Mouse (Mus musculus) erythroblast, embryonic 14.5 days (primary cell): ENCODE results near the gene Ovol2.

Experiments
- GATA1 ChIP-seq: IDR thresholded peaks from 2 replicates; pipeline ENCODE4 v1.6.1; 2012; ENCODE audit warnings: low read length, inconsistent platforms, mixed read lengths
- TAL1 ChIP-seq: IDR thresholded peaks from 3 replicates; pipeline ENCODE4 v1.6.1; 2012; ENCODE audit warnings: low read length, inconsistent platforms, mixed read lengths

- TF ChIP-seq GATA1 (no peak), TAL1 (no peak)
Measured at GRCm38 (mm10) chr2:144265120-144265488, 66.8 kb downstream of the Ovol2 start.
